Mouse (Mus musculus): ENCODE results near the gene Aplp1.

Gene Aplp1

DNA sequence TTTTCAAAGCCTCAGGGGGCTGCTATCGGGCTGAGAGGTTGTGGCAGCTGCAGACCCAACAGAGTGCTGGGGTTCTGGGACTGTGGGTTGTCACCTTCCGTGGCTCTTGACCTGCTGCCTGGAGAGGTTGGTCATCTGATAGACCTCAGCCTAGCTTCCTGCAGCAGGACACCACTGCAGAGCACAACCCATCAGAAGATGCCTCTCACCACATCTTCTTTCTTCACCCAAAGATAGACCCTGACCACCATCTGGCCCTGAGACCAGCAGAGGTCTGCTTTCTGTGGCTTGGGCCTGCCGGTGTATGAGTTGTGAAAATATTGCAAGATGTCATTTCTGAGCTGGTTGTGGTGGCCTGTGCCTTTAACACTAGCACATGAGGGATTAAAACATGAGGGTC, 34.3 kb downstream of the Aplp1 start:
- DNase-seq (ENCODE audit: low read depth, low spot score) = no peak

DNA sequence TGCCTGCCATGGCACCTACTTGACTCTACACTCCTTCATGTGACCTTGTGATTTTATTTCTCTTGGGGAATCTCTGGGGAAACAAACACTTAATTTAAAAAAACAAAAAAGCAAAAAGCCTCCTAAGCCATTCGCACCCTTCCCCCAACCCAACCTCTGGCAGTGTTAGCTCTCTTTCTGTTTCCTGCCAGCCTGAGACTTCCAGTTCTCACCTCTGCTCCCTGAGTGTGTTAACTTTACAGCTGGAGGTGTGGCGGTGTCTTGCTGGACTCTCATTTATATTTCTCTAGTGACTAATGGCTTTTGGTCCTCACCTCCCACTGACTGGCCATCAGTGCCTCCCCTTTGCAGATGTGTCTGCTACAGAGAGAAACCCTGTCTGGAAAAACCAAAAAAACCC, 35.5 kb downstream of the Aplp1 start:
- no peak for DNase-seq (ENCODE audit: low read depth, low spot score)

DNA sequence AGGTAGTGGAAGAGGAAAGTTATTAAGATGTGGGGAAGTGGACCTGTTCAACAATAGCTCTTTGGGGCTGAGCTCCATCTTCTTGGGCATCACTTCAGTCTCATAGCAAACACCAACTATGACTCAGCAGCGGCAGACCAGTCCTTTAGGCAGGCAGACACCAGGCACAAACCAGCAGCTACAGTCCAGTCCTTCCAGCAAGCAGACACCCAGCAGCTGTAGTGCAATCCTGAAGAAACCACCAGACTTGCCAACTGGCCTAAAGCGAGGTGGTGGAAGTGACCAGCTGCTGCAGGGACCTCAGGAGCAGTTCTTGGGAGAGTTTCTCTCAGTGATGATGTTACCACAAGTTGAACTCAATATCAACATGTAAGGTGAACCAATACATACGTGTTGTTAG, 36.7 kb downstream of the Aplp1 start:
- no peak for DNase-seq (ENCODE audit: low read depth, low spot score)

GRCm38 (mm10) chr7:30402343-30402742, 43.0 kb downstream of the Aplp1 start:
- DNase-seq (ENCODE audit: low read depth, low spot score) = peak; percentile 63

- no peak for DNase-seq (ENCODE audit: low read depth, low spot score)
These were observed 45.7 kb downstream of the Aplp1 start for GRCm38 (mm10) chr7:30399671-30400070.

DNA sequence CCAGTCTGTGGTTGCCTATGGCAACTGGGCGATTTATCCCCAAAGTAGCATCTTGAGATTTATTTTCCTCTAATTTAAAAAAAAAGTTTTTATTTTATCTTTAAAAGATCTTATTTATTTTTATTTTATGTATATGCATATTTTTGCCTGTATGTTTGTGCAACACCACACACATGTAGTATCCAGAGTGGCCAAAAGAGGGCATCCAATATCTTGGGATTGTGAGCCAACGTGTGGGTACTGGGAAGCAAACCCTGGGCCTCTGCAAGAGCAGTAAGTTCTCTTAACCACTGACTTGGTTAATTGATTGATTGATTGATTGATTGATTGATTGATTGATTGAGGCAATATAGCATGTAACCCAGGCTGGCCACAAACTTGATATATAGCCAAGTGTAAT, 50.5 kb downstream of the Aplp1 start:
- peak; percentile 68 for DNase-seq (ENCODE audit: low read depth, low spot score)

DNA sequence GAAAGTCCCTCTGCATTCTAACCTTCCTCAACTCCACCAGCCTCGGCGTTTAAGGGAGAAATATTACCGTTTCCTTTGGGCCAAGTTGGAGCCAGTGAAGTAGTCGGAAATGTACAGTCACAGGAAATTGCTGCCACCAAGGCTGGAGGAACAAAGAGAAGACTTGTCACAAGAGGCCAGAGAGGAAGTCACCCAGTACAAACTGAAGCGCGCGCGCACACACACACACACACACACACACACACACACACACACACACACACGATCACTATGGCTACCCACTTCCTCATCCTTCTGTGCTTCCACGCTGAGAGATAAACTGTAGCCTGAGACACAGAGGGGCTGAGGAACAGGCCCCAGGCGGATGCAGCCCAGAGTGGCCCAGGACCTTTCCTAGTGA, 51.0 kb downstream of the Aplp1 start:
- peak; percentile 93 for DNase-seq (ENCODE audit: low read depth, low spot score)

- DNase-seq (ENCODE audit: low read depth, low spot score) = peak; percentile 56
These were observed 51.7 kb downstream of the Aplp1 start for GRCm38 (mm10) chr7:30393631-30394030.

DNA sequence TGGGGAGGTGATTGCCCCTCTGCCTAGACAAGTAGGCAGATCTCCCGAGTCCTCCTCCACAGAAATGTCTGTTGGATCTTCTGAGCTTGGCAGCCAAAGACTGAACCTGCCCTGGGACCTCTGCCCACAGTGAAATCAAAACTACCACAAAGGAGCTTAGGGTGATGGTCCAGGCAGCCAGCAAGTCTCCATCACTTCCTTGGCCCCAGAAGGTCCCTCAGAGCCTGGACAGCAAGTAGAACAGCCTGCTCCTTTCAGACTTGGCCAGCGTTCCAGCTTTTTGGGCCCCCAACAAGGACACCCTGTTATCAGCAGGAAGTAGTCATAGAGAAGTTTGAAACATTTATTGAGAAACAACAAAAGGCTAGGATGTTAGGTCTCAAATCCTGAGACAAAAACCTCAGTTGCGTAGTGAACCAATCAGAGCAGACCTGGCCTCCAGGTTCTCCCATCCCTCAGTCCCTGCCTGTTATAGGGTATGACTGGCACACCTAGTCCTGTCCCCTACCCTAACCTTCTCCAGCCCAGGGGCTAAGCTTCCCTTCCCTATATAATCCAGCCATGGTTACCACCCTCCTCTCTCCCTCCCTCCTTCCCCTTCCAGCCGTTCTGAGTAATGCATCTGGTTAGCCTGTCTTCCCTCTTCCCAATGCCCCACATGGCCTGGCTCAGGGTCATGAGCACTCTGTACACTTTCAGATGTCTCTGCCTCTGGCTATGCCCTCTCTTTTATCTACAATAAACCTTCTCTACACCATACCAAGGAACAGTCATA, 52.4 kb downstream of the Aplp1 start:
- DNase-seq (ENCODE audit: low read depth, low spot score) = peak; percentile 45

All from CD4-positive helper T cell, adult 2 months (primary cell).